Mouse (Mus musculus) lung, embryonic 14.5 days (tissue): ENCODE results near the gene Ubox5. TPM values are rescaled to one million over a fixed set of nuclear protein-coding genes. Genes with fewer than 3 reads are reported as not detected.

ENCODE experiments used
- ATAC-seq: fragments of 200-750 bp; cut with Nextera tagmentation; 2 replicates; pipeline ENCODE4 v1.8.0; 2017; ENCODE audit warnings: mild to moderate bottlenecking, moderate TSS enrichment, moderate library complexity; ENCODE audit not compliant: insufficient read depth
- DNase-seq: peaks from one replicate; pipeline ENCODE4 v3.0.0-alpha.2; 2015
- H3K27ac ChIP-seq: fragments of 300-500 bp; sonication (generic); 2 replicates; pipeline ENCODE4 v1.5.1; 2014; ENCODE audit warnings: low read depth, mild to moderate bottlenecking, moderate library complexity
- H3K27me3 ChIP-seq: fragments of 300-500 bp; sonication (generic); 2 replicates; pipeline ENCODE4 v1.6.1; 2014; ENCODE audit warnings: low read length, control low read depth; ENCODE audit not compliant: insufficient read depth
- H3K36me3 ChIP-seq: fragments of 300-500 bp; sonication (generic); 2 replicates; pipeline ENCODE4 v1.6.1; 2014; ENCODE audit warnings: control low read depth; ENCODE audit not compliant: insufficient read depth
- H3K4me1 ChIP-seq: fragments of 300-500 bp; sonication (generic); 2 replicates; pipeline ENCODE4 v1.6.1; 2014; ENCODE audit warnings: antibody characterized with exemption, control low read depth; ENCODE audit not compliant: insufficient read depth
- H3K4me2 ChIP-seq: fragments of 300-500 bp; sonication (generic); 2 replicates; pipeline ENCODE4 v1.6.1; 2014; ENCODE audit warnings: mild to moderate bottlenecking
- H3K4me3 ChIP-seq: fragments of 300-500 bp; sonication (generic); 2 replicates; pipeline ENCODE4 v1.5.1; 2014; ENCODE audit warnings: low read depth, low read length
- H3K9ac ChIP-seq: fragments of 300-500 bp; sonication (generic); 2 replicates; pipeline ENCODE4 v1.6.1; 2014
- H3K9me3 ChIP-seq: fragments of 300-500 bp; sonication (generic); 2 replicates; pipeline ENCODE4 v1.6.1; 2016; ENCODE audit warnings: low read depth, low read length, control low read depth
- CTCF ChIP-seq: IDR thresholded peaks from 2 replicates; pipeline ENCODE4 v1.5.1; 2016; ENCODE audit warnings: antibody characterized with exemption, low read depth
- WGBS: fragments of 180-500 bp; shearing (Covaris S2); extraction: QIAGEN DNeasy Blood & Tissue Kit; methylation state at CpG from one replicate; pipeline ENCODE4 v1.1.7; 2014; 5-methylcytosine and 5-hydroxymethylcytosine counted together
- polyA plus RNA-seq: library from polyadenylated mRNA; unstranded; fragments of >200 nt; fragmentation: Nextera tagmentation; extraction: Ambion mirVana; gene quantifications from 2 replicates; pipeline ENCODE4 v1.2.1, GENCODE M21; 2014

Ubox5 gene
- polyA plus RNA-seq, 1 experiment from 2014 or later: 12.4 TPM

GRCm38 (mm10) chr2:130589157-130589556 lies 40.7 kb downstream of the Ubox5 start:
- H3K36me3 ChIP-seq: peaks cover 15% of the 10 kb centered on the region
- DNase-seq: no peak
- no peaks in the 10 kb centered on the region for H3K9me3 ChIP-seq
- H3K9ac ChIP-seq: no peak overlapping the region
- H3K4me1 ChIP-seq: no peaks in the 10 kb centered on the region
- no peak overlapping the region for H3K4me3 ChIP-seq
- H3K27me3 ChIP-seq: no peaks in the 10 kb centered on the region
- ATAC-seq: no peak
- WGBS: 65% methylated on average over 4 of the region's 4 CpGs
- H3K4me2 ChIP-seq: no peak overlapping the region
- no peak for TF ChIP-seq CTCF
- H3K27ac ChIP-seq: no peak overlapping the region

- H3K36me3 ChIP-seq: peaks cover 15% of the 10 kb centered on the region
- no peaks in the 10 kb centered on the region for H3K4me1 ChIP-seq
- TF ChIP-seq CTCF: no peak
- no peak for DNase-seq
- WGBS: 63% methylated on average over 2 of the region's 2 CpGs
- no peaks in the 10 kb centered on the region for H3K9me3 ChIP-seq
- no peak overlapping the region for H3K4me2 ChIP-seq
- no peak overlapping the region for H3K4me3 ChIP-seq
- no peak overlapping the region for H3K27ac ChIP-seq
- no peaks in the 10 kb centered on the region for H3K27me3 ChIP-seq
- H3K9ac ChIP-seq: no peak overlapping the region
- ATAC-seq: no peak
Measured at GRCm38 (mm10) chr2:130588373-130588772, 41.5 kb downstream of the Ubox5 start.

GRCm38 (mm10) chr2:130586016-130586415 lies 43.8 kb downstream of the Ubox5 start:
- no peak overlapping the region for H3K9ac ChIP-seq
- ATAC-seq (no peak), DNase-seq (no peak)
- H3K9me3 ChIP-seq: no peaks in the 10 kb centered on the region
- peaks cover 22% of the 10 kb centered on the region for H3K27me3 ChIP-seq
- 87% methylated on average over 6 of the region's 6 CpGs for WGBS
- H3K27ac ChIP-seq: no peak overlapping the region
- no peaks in the 10 kb centered on the region for H3K4me1 ChIP-seq
- H3K4me2 ChIP-seq: no peak overlapping the region
- TF ChIP-seq CTCF: no peak
- peaks cover 10% of the 10 kb centered on the region for H3K36me3 ChIP-seq
- H3K4me3 ChIP-seq: no peak overlapping the region

- H3K27me3 ChIP-seq: peaks cover 41% of the 10 kb centered on the region
- H3K9ac ChIP-seq: no peak overlapping the region
- DNase-seq (no peak), ATAC-seq (no peak)
- no peak overlapping the region for H3K27ac ChIP-seq
- TF ChIP-seq CTCF: no peak
- 66% methylated on average over 10 of the region's 10 CpGs for WGBS
- no peak overlapping the region for H3K4me2 ChIP-seq
- H3K4me3 ChIP-seq: no peak overlapping the region
- H3K4me1 ChIP-seq: no peaks in the 10 kb centered on the region
- H3K9me3 ChIP-seq: no peaks in the 10 kb centered on the region
- no peaks in the 10 kb centered on the region for H3K36me3 ChIP-seq
Measured at GRCm38 (mm10) chr2:130583902-130584560, 45.8 kb downstream of the Ubox5 start.

- Histone ChIP-seq H3K4me3 (no peak within 1 kb of the TSS), H3K27ac (no peak within 1 kb of the TSS), H3K9me3 (no peaks in the 10 kb centered on the region), H3K9ac (no peak within 1 kb of the TSS), H3K27me3 (peaks cover 56% of the 10 kb centered on the region), H3K36me3 (no peaks in the 10 kb centered on the region), H3K4me1 (no peaks in the 10 kb centered on the region), H3K4me2 (no peak within 1 kb of the TSS)
- TF ChIP-seq CTCF: no peak
- ATAC-seq: no peak
- 20% methylated on average over 10 of the region's 10 CpGs for WGBS
- no peak for DNase-seq
Measured at GRCm38 (mm10) chr2:130582552-130582951, 47.3 kb downstream of the Ubox5 start, which contains the start of gene Avp. Avp (minus strand) TSS chr2:130582554.

- no peak for TF ChIP-seq CTCF
- no peaks in the 10 kb centered on the region for H3K36me3 ChIP-seq
- no peak for DNase-seq
- ATAC-seq: no peak
- peak overlapping the region; percentile 31 for H3K4me3 ChIP-seq
- H3K27ac ChIP-seq: no peak overlapping the region
- WGBS: 6% methylated on average over 16 of the region's 16 CpGs
- H3K4me1 ChIP-seq: no peaks in the 10 kb centered on the region
- H3K27me3 ChIP-seq: peaks cover 70% of the 10 kb centered on the region
- no peaks in the 10 kb centered on the region for H3K9me3 ChIP-seq
- peak overlapping the region; percentile 56 for H3K4me2 ChIP-seq
- H3K9ac ChIP-seq: no peak overlapping the region
Measured at GRCm38 (mm10) chr2:130581201-130581600, 48.6 kb downstream of the Ubox5 start.

- Histone ChIP-seq H3K4me1 (no peaks in the 10 kb centered on the region), H3K27me3 (peaks cover 84% of the 10 kb centered on the region), H3K9ac (no peak overlapping the region), H3K9me3 (no peaks in the 10 kb centered on the region), H3K36me3 (no peaks in the 10 kb centered on the region), H3K4me3 (no peak overlapping the region), H3K27ac (no peak overlapping the region), H3K4me2 (no peak overlapping the region)
- TF ChIP-seq CTCF: no peak
- 11% methylated on average over 8 of the region's 8 CpGs for WGBS
- ATAC-seq (no peak), DNase-seq (no peak)
Measured at GRCm38 (mm10) chr2:130579791-130580190, 50.0 kb downstream of the Ubox5 start.
